Mouse (Mus musculus) kidney, embryonic 16.5 days (tissue): Measurements from ENCODE around the gene Cdh13. TPM values are rescaled to one million over a fixed set of nuclear protein-coding genes. Genes with fewer than 3 reads are reported as not detected.
"Not testable (repeated sequence)": the region's sequence is repeated elsewhere in the genome, so short reads cannot be mapped to it uniquely, and the experiment has no call there.

Experiments used
- ATAC-seq: fragments of 200-750 bp; cut with Nextera tagmentation; 2 replicates; pipeline ENCODE4 v1.8.0; 2017; ENCODE audit warnings: moderate TSS enrichment; ENCODE audit not compliant: low FRiP score, low TSS enrichment
- H3K27ac ChIP-seq: fragments of 300-500 bp; sonication (generic); 2 replicates; pipeline ENCODE4 v1.5.1; 2014; ENCODE audit warnings: low read length
- H3K27me3 ChIP-seq: fragments of 300-500 bp; sonication (generic); 2 replicates; pipeline ENCODE4 v1.6.1; 2014; ENCODE audit warnings: low read length, control low read depth, mixed read lengths; ENCODE audit not compliant: insufficient read depth
- H3K36me3 ChIP-seq: fragments of 300-500 bp; sonication (generic); 2 replicates; pipeline ENCODE4 v1.6.1; 2014; ENCODE audit warnings: low read length, control low read depth, mixed read lengths; ENCODE audit not compliant: insufficient read depth
- H3K4me1 ChIP-seq: fragments of 300-500 bp; sonication (generic); 2 replicates; pipeline ENCODE4 v1.6.1; 2014; ENCODE audit warnings: low read length, control low read depth, mixed read lengths; ENCODE audit not compliant: insufficient read depth
- H3K4me2 ChIP-seq: fragments of 300-500 bp; sonication (generic); replicated peaks from 2 replicates; pipeline ENCODE4 v1.6.1; 2014; ENCODE audit warnings: low read depth, low read length
- H3K4me3 ChIP-seq: fragments of 300-500 bp; sonication (generic); 2 replicates; pipeline ENCODE4 v1.5.1; 2014; ENCODE audit warnings: mild to moderate bottlenecking, low read length
- H3K9ac ChIP-seq: fragments of 300-500 bp; sonication (generic); replicated peaks from 2 replicates; pipeline ENCODE4 v1.6.1; 2014; ENCODE audit warnings: low read length
- H3K9me3 ChIP-seq: fragments of 300-500 bp; sonication (generic); 2 replicates; pipeline ENCODE4 v1.6.1; 2016; ENCODE audit warnings: low read length, control low read depth
- WGBS: fragments of 180-500 bp; shearing (Covaris S2); extraction: QIAGEN DNeasy Blood & Tissue Kit; methylation state at CpG from one replicate; pipeline ENCODE4 v1.1.7; 2014; 5-methylcytosine and 5-hydroxymethylcytosine counted together
- polyA plus RNA-seq: library from polyadenylated mRNA; unstranded; fragments of >200 nt; fragmentation: Nextera tagmentation; extraction: Ambion mirVana; gene quantifications from 2 replicates; pipeline ENCODE4 v1.2.1, GENCODE M21; 2015

The Cdh13 gene
- polyA plus RNA-seq, 1 experiment from 2014 or later = 2.0 TPM

GRCm38 (mm10) chr8:118777507-118777906 is 494.0 kb downstream of the Cdh13 start:
- not testable (repeated sequence) for H3K36me3 ChIP-seq, H3K4me1 ChIP-seq, ATAC-seq, H3K9me3 ChIP-seq, H3K9ac ChIP-seq, H3K4me3 ChIP-seq, H3K4me2 ChIP-seq, H3K27ac ChIP-seq, H3K27me3 ChIP-seq
- 95% methylated on average over 6 of the region's 6 CpGs for WGBS

GRCm38 (mm10) chr8:118778374-118778773 is 494.8 kb downstream of the Cdh13 start:
- whole genome bisulfite sequencing = 76% methylated on average over 1 of the region's 1 CpGs
- H3K4me3 ChIP-seq = no peak overlapping the region
- no peaks in the 10 kb centered on the region for H3K27me3 ChIP-seq
- H3K9me3 ChIP-seq = peaks cover 4% of the 10 kb centered on the region; the same call in 1 of the 2 replicates
- H3K36me3 ChIP-seq = no peaks in the 10 kb centered on the region
- H3K9ac ChIP-seq = no peak overlapping the region
- H3K4me2 ChIP-seq = no peak overlapping the region
- H3K27ac ChIP-seq = no peak overlapping the region
- ATAC-seq = no peak
- H3K4me1 ChIP-seq = no peaks in the 10 kb centered on the region

- H3K9me3 ChIP-seq = no peaks in the 10 kb centered on the region
- H3K27ac ChIP-seq = no peak overlapping the region
- no peak for ATAC-seq
- H3K4me2 ChIP-seq = no peak overlapping the region
- no peaks in the 10 kb centered on the region for H3K27me3 ChIP-seq
- H3K4me1 ChIP-seq = no peaks in the 10 kb centered on the region
- H3K36me3 ChIP-seq = no peaks in the 10 kb centered on the region
- 85% methylated on average over 13 of the region's 13 CpGs for WGBS
- H3K9ac ChIP-seq = no peak overlapping the region
- H3K4me3 ChIP-seq = no peak overlapping the region
These were observed 502.1 kb downstream of the Cdh13 start for GRCm38 (mm10) chr8:118785646-118786045.

- H3K27me3 ChIP-seq = no peaks in the 10 kb centered on the region
- no peaks in the 10 kb centered on the region for H3K4me1 ChIP-seq
- H3K4me2 ChIP-seq = no peak overlapping the region
- H3K36me3 ChIP-seq = no peaks in the 10 kb centered on the region
- H3K9ac ChIP-seq = no peak overlapping the region
- WGBS = 82% methylated on average over 7 of the region's 7 CpGs
- no peak overlapping the region for H3K4me3 ChIP-seq
- no peaks in the 10 kb centered on the region for H3K9me3 ChIP-seq
- H3K27ac ChIP-seq = no peak overlapping the region
- no peak for ATAC-seq
These were observed 506.1 kb downstream of the Cdh13 start for GRCm38 (mm10) chr8:118789649-118790048.

GRCm38 (mm10) chr8:118794886-118795285 is 511.4 kb downstream of the Cdh13 start:
- Histone ChIP-seq H3K4me1 (no peaks in the 10 kb centered on the region), H3K9me3 (no peaks in the 10 kb centered on the region), H3K4me3 (no peak overlapping the region), H3K27me3 (no peaks in the 10 kb centered on the region), H3K36me3 (no peaks in the 10 kb centered on the region), H3K27ac (no peak overlapping the region), H3K9ac (no peak overlapping the region), H3K4me2 (no peak overlapping the region)
- ATAC-seq = no peak
- 82% methylated on average over 9 of the region's 9 CpGs for WGBS

GRCm38 (mm10) chr8:118796491-118796890 is 513.0 kb downstream of the Cdh13 start:
- no peak for ATAC-seq
- H3K27me3 ChIP-seq = no peaks in the 10 kb centered on the region
- no peak overlapping the region for H3K4me3 ChIP-seq
- WGBS = 55% methylated on average over 7 of the region's 7 CpGs
- H3K9me3 ChIP-seq = peaks cover 5% of the 10 kb centered on the region; the same call in 1 of the 2 replicates
- no peaks in the 10 kb centered on the region for H3K4me1 ChIP-seq
- H3K36me3 ChIP-seq = no peaks in the 10 kb centered on the region
- no peak overlapping the region for H3K4me2 ChIP-seq
- no peak overlapping the region for H3K27ac ChIP-seq
- H3K9ac ChIP-seq = no peak overlapping the region

GRCm38 (mm10) chr8:118797127-118797526 is 513.6 kb downstream of the Cdh13 start:
- H3K9ac ChIP-seq = no peak overlapping the region
- H3K4me2 ChIP-seq = no peak overlapping the region
- H3K36me3 ChIP-seq = no peaks in the 10 kb centered on the region
- H3K9me3 ChIP-seq = peaks cover 5% of the 10 kb centered on the region; the same call in 1 of the 2 replicates
- ATAC-seq = no peak
- no peaks in the 10 kb centered on the region for H3K27me3 ChIP-seq
- no peaks in the 10 kb centered on the region for H3K4me1 ChIP-seq
- WGBS = 81% methylated on average over 3 of the region's 3 CpGs
- H3K4me3 ChIP-seq = no peak overlapping the region
- H3K27ac ChIP-seq = no peak overlapping the region

- Histone ChIP-seq H3K4me3 (no peak overlapping the region), H3K9me3 (peaks cover 5% of the 10 kb centered on the region; the same call in 1 of the 2 replicates), H3K4me1 (no peaks in the 10 kb centered on the region), H3K9ac (no peak overlapping the region), H3K4me2 (no peak overlapping the region), H3K27ac (no peak overlapping the region), H3K36me3 (no peaks in the 10 kb centered on the region), H3K27me3 (no peaks in the 10 kb centered on the region)
- 74% methylated on average over 4 of the region's 4 CpGs for WGBS
- no peak for ATAC-seq
These were observed 519.6 kb downstream of the Cdh13 start for GRCm38 (mm10) chr8:118803168-118803567.

- WGBS = 78% methylated on average over 6 of the region's 6 CpGs
These were observed 526.1 kb downstream of the Cdh13 start for GRCm38 (mm10) chr8:118809660-118810059.

GRCm38 (mm10) chr8:118815055-118815454 is 531.5 kb downstream of the Cdh13 start:
- no peak for ATAC-seq
- H3K27ac ChIP-seq = no peak overlapping the region
- no peak overlapping the region for H3K4me2 ChIP-seq
- WGBS = 33% methylated on average over 10 of the region's 10 CpGs
- H3K27me3 ChIP-seq = no peaks in the 10 kb centered on the region
- no peaks in the 10 kb centered on the region for H3K4me1 ChIP-seq
- H3K9ac ChIP-seq = no peak overlapping the region
- no peak overlapping the region for H3K4me3 ChIP-seq
- no peaks in the 10 kb centered on the region for H3K9me3 ChIP-seq
- no peaks in the 10 kb centered on the region for H3K36me3 ChIP-seq

More at GRCm38 (mm10) chr8:118809660-118810059, 526.1 kb downstream of the Cdh13 start:
- ATAC-seq = no peak
- Histone ChIP-seq H3K27ac (no peak overlapping the region), H3K27me3 (no peaks in the 10 kb centered on the region), H3K9me3 (no peaks in the 10 kb centered on the region), H3K4me2 (no peak overlapping the region), H3K36me3 (no peaks in the 10 kb centered on the region), H3K4me1 (no peaks in the 10 kb centered on the region), H3K9ac (no peak overlapping the region), H3K4me3 (no peak overlapping the region)
